Mouse (Mus musculus) olfactory bulb, adult 2 months (tissue): ENCODE results near the gene Fap. TPM values are rescaled to one million over a fixed set of nuclear protein-coding genes. Genes with fewer than 3 reads are reported as not detected.

ENCODE experiments used
- H3K27ac ChIP-seq: fragments of 200-500 bp; 2 replicates; pipeline ENCODE4 v1.5.1; 2012; ENCODE audit warnings: low read depth, low read length; ENCODE audit not compliant: insufficient read depth
- H3K4me1 ChIP-seq: fragments of 200-500 bp; 2 replicates; pipeline ENCODE4 v1.6.1; 2012; ENCODE audit warnings: low read length; ENCODE audit not compliant: control insufficient read depth, insufficient read depth
- H3K4me3 ChIP-seq: fragments of 200-500 bp; 2 replicates; pipeline ENCODE4 v1.5.1; 2012; ENCODE audit warnings: mild to moderate bottlenecking, low read depth, low read length, moderate library complexity; ENCODE audit not compliant: insufficient read depth
- CTCF ChIP-seq: fragments of 200-500 bp; IDR thresholded peaks from 2 replicates; pipeline ENCODE4 v1.5.1; 2012; ENCODE audit warnings: low read depth, mild to moderate bottlenecking, low read length, moderate library complexity; ENCODE audit not compliant: insufficient read depth
- POLR2A ChIP-seq: fragments of 200-500 bp; IDR thresholded peaks from 2 replicates; pipeline ENCODE4 v1.6.1; 2012; ENCODE audit warnings: mild to moderate bottlenecking, low read depth, low read length, moderate library complexity; ENCODE audit not compliant: insufficient read depth
- WGBS: fragments of 180-500 bp; shearing (Covaris S2); methylation state at CpG from one replicate; pipeline ENCODE4 v1.1.7; 2018; 5-methylcytosine and 5-hydroxymethylcytosine counted together
- polyA plus RNA-seq: library from polyadenylated mRNA; stranded (reverse); fragments of >200 nt; gene quantifications from 2 replicates; pipeline ENCODE4 v1.2.4, GENCODE M21; 2012; ENCODE audit warnings: low replicate concordance; ENCODE audit not compliant: missing spikeins, insufficient read depth, insufficient read length

The Fap gene
- polyA plus RNA-seq, 1 experiment, result not detected

- WGBS, result 83% methylated on average over 3 of the region's 3 CpGs
- Histone ChIP-seq H3K4me1 (no peaks in the 10 kb centered on the region), H3K27ac (no peak overlapping the region), H3K4me3 (no peak overlapping the region)
- TF ChIP-seq POLR2A, result no peak
- TF ChIP-seq CTCF, result no peak
These were observed 89.0 kb downstream of the Fap start for GRCm38 (mm10) chr2:62484906-62485305.

- no peaks in the 10 kb centered on the region for H3K4me1 ChIP-seq
- TF ChIP-seq POLR2A (no peak), CTCF (no peak)
- no peak within 1 kb of the TSS for H3K4me3 ChIP-seq
- WGBS, result 68% methylated on average over 9 of the region's 9 CpGs
- H3K27ac ChIP-seq, result no peak within 1 kb of the TSS
These were observed 90.3 kb downstream of the Fap start, which contains the start of gene Gcg for GRCm38 (mm10) chr2:62483550-62483949. Gene Gcg (minus strand): TSS chr2:62483650.

- 82% methylated on average over 9 of the region's 9 CpGs for WGBS
- Histone ChIP-seq H3K4me1 (no peaks in the 10 kb centered on the region), H3K27ac (no peak overlapping the region), H3K4me3 (no peak overlapping the region)
- TF ChIP-seq POLR2A (no peak), CTCF (no peak)
These were observed 93.3 kb downstream of the Fap start for GRCm38 (mm10) chr2:62480285-62481198.

GRCm38 (mm10) chr2:62469551-62469950, 104.3 kb downstream of the Fap start:
- Histone ChIP-seq H3K4me3 (no peak overlapping the region), H3K27ac (no peak overlapping the region), H3K4me1 (no peaks in the 10 kb centered on the region)
- no peak for TF ChIP-seq CTCF
- TF ChIP-seq POLR2A, result no peak
- WGBS, result 68% methylated on average over 9 of the region's 9 CpGs

- no peak overlapping the region for H3K27ac ChIP-seq
- WGBS, result 89% methylated on average over 2 of the region's 2 CpGs
- H3K4me1 ChIP-seq, result peaks cover 4% of the 10 kb centered on the region; the same call in 1 of the 2 replicates
- H3K4me3 ChIP-seq, result no peak overlapping the region
- TF ChIP-seq CTCF (no peak), POLR2A (no peak)
These were observed 110.6 kb downstream of the Fap start for GRCm38 (mm10) chr2:62463287-62463686.

- no peak overlapping the region for H3K27ac ChIP-seq
- peaks cover 4% of the 10 kb centered on the region; the same call in 1 of the 2 replicates for H3K4me1 ChIP-seq
- WGBS, result 91% methylated on average over 2 of the region's 2 CpGs
- no peak overlapping the region for H3K4me3 ChIP-seq
- TF ChIP-seq POLR2A, result no peak
- TF ChIP-seq CTCF, result no peak
These were observed 111.7 kb downstream of the Fap start for GRCm38 (mm10) chr2:62462174-62462573.

- H3K4me3 ChIP-seq, result no peak overlapping the region
- TF ChIP-seq CTCF (no peak), POLR2A (no peak)
- H3K27ac ChIP-seq, result no peak overlapping the region
- peaks cover 4% of the 10 kb centered on the region; the same call in 1 of the 2 replicates for H3K4me1 ChIP-seq
- 76% methylated on average over 12 of the region's 12 CpGs for WGBS
These were observed 112.9 kb downstream of the Fap start for GRCm38 (mm10) chr2:62460815-62461450.

GRCm38 (mm10) chr2:62460231-62460710, 113.6 kb downstream of the Fap start:
- TF ChIP-seq POLR2A (no peak), CTCF (no peak)
- Histone ChIP-seq H3K27ac (no peak overlapping the region), H3K4me1 (peaks cover 4% of the 10 kb centered on the region; the same call in 1 of the 2 replicates), H3K4me3 (no peak overlapping the region)
- 30% methylated on average over 7 of the region's 7 CpGs for WGBS
